Mouse (Mus musculus) liver, adult 2 months (tissue): ENCODE measurements at regions not wholly inside any gene's neighbourhood (a gene's known extent, or its start where the extent isn't known, plus 50 kb on each side); places are given as distances from the start of the nearest gene placed in this dataset.

Experiments
- CTCF ChIP-seq: fragments of 200-500 bp; IDR thresholded peaks from 2 replicates; pipeline ENCODE4 v1.5.1; 2011; ENCODE audit warnings: low read depth, low read length, control low read depth
- POLR2A ChIP-seq: fragments of 200-500 bp; IDR thresholded peaks from 2 replicates; pipeline ENCODE4 v1.6.1; 2011; ENCODE audit warnings: low read length, control low read depth; ENCODE audit not compliant: insufficient read depth; ENCODE audit errors: extremely low read depth

GRCm38 (mm10) chr4:131293560-131293959, 349.4 kb downstream of the Matn1 start:
- TF ChIP-seq POLR2A (no peak), CTCF (no peak)
